Mouse (Mus musculus) regulatory T cell (primary cell): ENCODE measurements at regions not wholly inside any gene's neighbourhood (a gene's known extent, or its start where the extent isn't known, plus 50 kb on each side); places are given as distances from the start of the nearest gene placed in this dataset.

Experiments used
- in situ Hi-C: fragments of 300-600 bp; cut with MboI, MseI; formaldehyde crosslinking; loops from one replicate; pipeline ENCODE4 v1.15.1; 2025; ENCODE audit warnings: high pct_unique_total_duplicates

- in situ Hi-C loops: no loop called here
Observed at GRCm38 (mm10) chr10:83896160-83896559, 173.5 kb downstream of the 1500009L16Rik start.

- in situ Hi-C loops: no loop called here
Observed at GRCm38 (mm10) chr10:83897558-83897957, 174.9 kb downstream of the 1500009L16Rik start.

GRCm38 (mm10) chr10:83906751-83907150 is 184.1 kb downstream of the 1500009L16Rik start:
- in situ Hi-C loops: no loop called here

- in situ Hi-C loops: no loop called here
Observed at GRCm38 (mm10) chr10:83910649-83911370, 188.1 kb downstream of the 1500009L16Rik start.

- in situ Hi-C loops: no loop called here
Observed at GRCm38 (mm10) chr10:83914401-83915132, 191.9 kb downstream of the 1500009L16Rik start.

- in situ Hi-C loops: no loop called here
Observed at GRCm38 (mm10) chr10:83915133-83915730, 192.6 kb downstream of the 1500009L16Rik start.

GRCm38 (mm10) chr10:83926990-83927389 is 204.3 kb downstream of the 1500009L16Rik start:
- in situ Hi-C loops: no loop called here

- in situ Hi-C loops: no loop called here
Observed at GRCm38 (mm10) chr10:83927554-83927953, 204.9 kb downstream of the 1500009L16Rik start.

GRCm38 (mm10) chr10:83931758-83932157 is 209.1 kb downstream of the 1500009L16Rik start:
- in situ Hi-C loops: no loop called here

- in situ Hi-C loops: no loop called here
Observed at GRCm38 (mm10) chr10:83933201-83933600, 210.5 kb downstream of the 1500009L16Rik start.

- in situ Hi-C loops: no loop called here
Observed at GRCm38 (mm10) chr10:83934498-83934897, 211.8 kb downstream of the 1500009L16Rik start.

GRCm38 (mm10) chr10:83937168-83937567 is 214.5 kb downstream of the 1500009L16Rik start:
- in situ Hi-C loops: no loop called here

- in situ Hi-C loops: no loop called here
Observed at GRCm38 (mm10) chr10:83942101-83942500, 219.4 kb downstream of the 1500009L16Rik start.

- in situ Hi-C loops: no loop called here
Observed at GRCm38 (mm10) chr10:83944158-83944557, 221.5 kb downstream of the 1500009L16Rik start.

- in situ Hi-C loops: no loop called here
Observed at GRCm38 (mm10) chr10:83944897-83945296, 222.2 kb downstream of the 1500009L16Rik start.

GRCm38 (mm10) chr10:83945503-83945902 is 222.8 kb downstream of the 1500009L16Rik start:
- in situ Hi-C loops: no loop called here

- in situ Hi-C loops: no loop called here
Observed at GRCm38 (mm10) chr10:83946186-83947176, 223.8 kb downstream of the 1500009L16Rik start.

GRCm38 (mm10) chr10:83957118-83957759 is 234.6 kb downstream of the 1500009L16Rik start:
- in situ Hi-C loops: no loop called here

GRCm38 (mm10) chr10:83958397-83958796 is 235.7 kb downstream of the 1500009L16Rik start:
- in situ Hi-C loops: no loop called here

GRCm38 (mm10) chr10:83958826-83959225 is 236.2 kb downstream of the 1500009L16Rik start:
- in situ Hi-C loops: no loop called here
